Mouse (Mus musculus): ENCODE measurements at regions not wholly inside any gene's neighbourhood (a gene's known extent, or its start where the extent isn't known, plus 50 kb on each side); places are given as distances from the start of the nearest gene placed in this dataset.

- TF ChIP-seq POLR2A (IDR thresholded peaks at IDR 0.05; ENCODE audit: low read depth, low read length) (no peak), CTCF (IDR thresholded peaks at IDR 0.05; ENCODE audit: borderline replicate concordance, insufficient read depth, low read length) (no peak)
These were observed 188.5 kb upstream of the Bcl6 start for GRCm38 (mm10) chr16:24177131-24177530.

Data from embryonic fibroblast, embryonic 13.5 days (primary cell).